Mouse (Mus musculus) myocyte (in vitro differentiated cells): ENCODE results near the gene Arl15.

ENCODE experiments used
- CEBPB ChIP-seq: IDR thresholded peaks from 2 replicates; pipeline ENCODE4 v1.6.1; 2011; ENCODE audit warnings: mild to moderate bottlenecking, moderate library complexity; ENCODE audit not compliant: poor library complexity, insufficient read depth, severe bottlenecking
- E2F4 ChIP-seq: IDR thresholded peaks from one replicate; pipeline ENCODE4 v1.6.1; 2011; ENCODE audit warnings: mild to moderate bottlenecking, control low read depth, moderate library complexity; ENCODE audit not compliant: insufficient read depth
- POLR2A ChIP-seq: IDR thresholded peaks from one replicate; pipeline ENCODE4 v1.6.1; 2011; ENCODE audit warnings: low read depth, mild to moderate bottlenecking, control low read depth, moderate library complexity; ENCODE audit not compliant: insufficient read length

- TF ChIP-seq POLR2A: no peak
- TF ChIP-seq E2F4: no peak
- TF ChIP-seq CEBPB: no peak
Observed at GRCm38 (mm10) chr13:113828633-113829032, 34.3 kb downstream of the Arl15 start.
